Mouse (Mus musculus) testis, adult 2 months (tissue): ENCODE measurements around the gene Mep1a.
"Not testable (repeated sequence)": the region's sequence is repeated elsewhere in the genome, so short reads cannot be mapped to it uniquely, and the experiment has no call there.

Source experiments
- CTCF ChIP-seq: fragments of 200-500 bp; IDR thresholded peaks from 2 replicates; pipeline ENCODE4 v1.5.1; 2012; ENCODE audit warnings: low read depth, mild to moderate bottlenecking, inconsistent platforms, low read length, moderate library complexity; ENCODE audit not compliant: control insufficient read depth, insufficient read depth, insufficient replicate concordance
- POLR2A ChIP-seq: fragments of 200-500 bp; IDR thresholded peaks from 2 replicates; pipeline ENCODE4 v1.6.1; 2012; ENCODE audit warnings: low read depth, mild to moderate bottlenecking, inconsistent platforms, low read length, moderate library complexity; ENCODE audit not compliant: control insufficient read depth

GRCm38 (mm10) chr17:43490371-43490770 lies 12.2 kb downstream of the Mep1a start:
- not testable (repeated sequence) for TF ChIP-seq CTCF, POLR2A
